Comparison of ENCODE assay signal across 22 mouse cellular contexts in genomic region chr1:125685304-125685703, GRCm38 (mm10). TPM values are rescaled to one million over a fixed set of nuclear protein-coding genes. Genes with fewer than 3 reads are reported as not detected.
"Had no signal": no experiment of that assay in that cellular context is flagged by ENCODE, and none has a peak within 500 bp of the region (broad histone marks: within the 10 kb centered on the region; RNA-seq: fewer than 3 reads in every experiment).

No protein-coding gene starts in this region.

- H3K36me3 ChIP-seq: midbrain, embryonic 10.5 days; midbrain, embryonic 12.5 days; neural tube, embryonic 13.5 days; neural tube, embryonic 15.5 days had no signal

- H3K4me1 ChIP-seq: midbrain, embryonic 10.5 days; midbrain, embryonic 12.5 days had no signal

- H3K9me3 ChIP-seq: midbrain, embryonic 10.5 days; midbrain, embryonic 12.5 days; neural tube, embryonic 13.5 days; neural tube, embryonic 15.5 days had no signal

- H3K27ac ChIP-seq: midbrain, embryonic 10.5 days; midbrain, embryonic 12.5 days; neural tube, embryonic 13.5 days; neural tube, embryonic 15.5 days had no signal

- H3K4me3 ChIP-seq: midbrain, embryonic 10.5 days; midbrain, embryonic 12.5 days; myocyte; neural tube, embryonic 13.5 days; neural tube, embryonic 15.5 days had no signal

- H3K9ac ChIP-seq: lung, embryonic 14.5 days; midbrain, embryonic 12.5 days; neural tube, embryonic 13.5 days; neural tube, embryonic 15.5 days had no signal

- DNase-seq: lung, adult 18-20 months; lung, embryonic 14.5 days; lung, postnatal 10 days; lung, postnatal 4 days; midbrain, embryonic 14.5 days; retina, postnatal 1 day; right cerebral cortex, adult 18-20 months; right cerebral cortex, postnatal 25 days; right cerebral cortex, postnatal 4 days; spleen, adult 18-20 months; thymus, adult 18-20 months; thymus, postnatal 14 days; thymus, postnatal 36 days had no signal

- H3K4me2 ChIP-seq: lung, embryonic 14.5 days; midbrain, embryonic 12.5 days; neural tube, embryonic 13.5 days; neural tube, embryonic 15.5 days had no signal

- H3K27me3 ChIP-seq: midbrain, embryonic 12.5 days; neural tube, embryonic 13.5 days; neural tube, embryonic 15.5 days had no signal

- ATAC-seq: midbrain, embryonic 16.5 days had no signal

RNA-seq across cellular contexts. Expression of gene Gpr39, which starts 8.5 kb away (rescaled TPM):
- total RNA-seq: megakaryocyte, adult 5-6 weeks; megakaryocyte-erythroid progenitor cell, adult 5-6 weeks had no signal
- polyA plus RNA-seq: midbrain, embryonic 10.5 days; midbrain, embryonic 12.5 days; midbrain, embryonic 14.5 days; neural tube, embryonic 11.5 days; neural tube, embryonic 13.5 days had no signal
